Mouse (Mus musculus) G1E (cell line): Measurements from ENCODE around the gene Pfdn4. TPM values are rescaled to one million over a fixed set of nuclear protein-coding genes. Genes with fewer than 3 reads are reported as not detected.
A peak's percentile ranks its signal among the peaks of the same experiment; 100 is the strongest.
"Not testable (repeated sequence)": the region's sequence is repeated elsewhere in the genome, so short reads cannot be mapped to it uniquely, and the experiment has no call there.

ENCODE experiments used
- ATAC-seq: 2 replicates; pipeline ENCODE4 v1.8.0; 2016; ENCODE audit warnings: mild to moderate bottlenecking; ENCODE audit not compliant: insufficient number of reproducible peaks, poor library complexity, low FRiP score, severe bottlenecking; ENCODE audit errors: extremely low read depth
- DNase-seq: peaks from one replicate; pipeline ENCODE4 v3.0.0; 2012; ENCODE audit warnings: low spot score
- H3K27me3 ChIP-seq: 2 replicates; pipeline ENCODE4 v1.6.1; 2012; ENCODE audit warnings: mild to moderate bottlenecking, low read length, inconsistent platforms; ENCODE audit not compliant: insufficient read depth
- H3K36me3 ChIP-seq: replicated peaks from 2 replicates; pipeline ENCODE3; 2012; ENCODE audit warnings: mild to moderate bottlenecking, inconsistent platforms
- H3K4me1 ChIP-seq: 2 replicates; pipeline ENCODE4 v1.6.1; 2012; ENCODE audit warnings: low read depth, low read length, inconsistent platforms, mixed read lengths; ENCODE audit not compliant: insufficient read depth
- H3K4me3 ChIP-seq: 2 replicates; pipeline ENCODE4 v1.5.1; 2012; ENCODE audit warnings: low read depth, mild to moderate bottlenecking, inconsistent platforms, low read length, moderate library complexity, mixed read lengths
- H3K9me3 ChIP-seq: replicated peaks from 2 replicates; pipeline ENCODE4 v1.6.1; 2012; ENCODE audit warnings: inconsistent platforms
- CTCF ChIP-seq: IDR thresholded peaks from 2 replicates; pipeline ENCODE4 v1.5.1; 2012; ENCODE audit warnings: low read depth, low read length, inconsistent platforms, mixed read lengths
- GATA1 ChIP-seq: IDR thresholded peaks from 2 replicates; pipeline ENCODE4 v1.6.1; 2012; ENCODE audit warnings: borderline replicate concordance, low read length, inconsistent platforms, mixed read lengths
- GATA2 ChIP-seq: IDR thresholded peaks from 2 replicates; pipeline ENCODE4 v1.6.1; 2012; ENCODE audit warnings: low read depth, low read length, inconsistent platforms, borderline replicate concordance
- POLR2AphosphoS5 ChIP-seq: IDR thresholded peaks from 2 replicates; pipeline ENCODE4 v1.6.1; 2012; ENCODE audit warnings: low read depth, low read length, inconsistent platforms; ENCODE audit not compliant: insufficient replicate concordance
- TAL1 ChIP-seq: conservative IDR thresholded peaks from 2 replicates; pipeline ENCODE4 v1.6.1; 2012; ENCODE audit warnings: low read depth, low read length, inconsistent platforms, mixed read lengths
- polyA plus RNA-seq: library from polyadenylated mRNA; stranded (reverse); fragments of >175 nt; gene quantifications from 2 replicates; pipeline ENCODE4 v1.2.3, GENCODE M21; 2012
- total RNA-seq, 2 experiments: library from RNA; stranded (forward) in 1 of 2; stranded (reverse) in 1 of 2; fragments of 200-1000 nt in 1 of 2; fragments of >200 nt in 1 of 2; fragmentation: Nextera tagmentation in 1 of 2; gene quantifications; 2 replicates each; pipeline ENCODE4 v1.2.3; 2014 to 2017

Pfdn4 gene
- total RNA-seq (2014; fragmentation: Nextera tagmentation) (41.2 and 42.6 TPM in 2 replicates), total RNA-seq (2017) (79.9 and 87.9 TPM in 2 replicates), polyA plus RNA-seq (6.1 and 7.5 TPM in 2 replicates)

GRCm38 (mm10) chr2:170496154-170496930 is at the start of gene Pfdn4:
Gene Pfdn4, plus strand, starts transcription at chr2:170496428.
- ATAC-seq = no peak
- Histone ChIP-seq H3K27me3 (no peaks in the 10 kb centered on the region), H3K9me3 (peaks cover 58% of the 10 kb centered on the region), H3K36me3 (no peaks in the 10 kb centered on the region), H3K4me3 (peak within 1 kb of the TSS; percentile 7; the same call in 1 of the 2 replicates), H3K4me1 (no peaks in the 10 kb centered on the region)
- TF ChIP-seq CTCF (no peak), GATA1 (no peak), POLR2AphosphoS5 (no peak), GATA2 (no peak), TAL1 (no peak)
- DNase-seq = no peak

GRCm38 (mm10) chr2:170446843-170447383 is 49.3 kb upstream of the Pfdn4 start:
- DNase-seq = no peak
- TF ChIP-seq GATA2 (no peak), CTCF (no peak), POLR2AphosphoS5 (no peak), TAL1 (no peak), GATA1 (no peak)
- no peak overlapping the region for H3K4me3 ChIP-seq
- H3K4me1 ChIP-seq = no peaks in the 10 kb centered on the region
- ATAC-seq = no peak
- H3K27me3 ChIP-seq = no peaks in the 10 kb centered on the region
- peaks cover 80% of the 10 kb centered on the region for H3K9me3 ChIP-seq
- no peaks in the 10 kb centered on the region for H3K36me3 ChIP-seq

- ATAC-seq (no peak), DNase-seq (no peak)
- H3K4me3 ChIP-seq = no peak overlapping the region
- peaks cover 83% of the 10 kb centered on the region for H3K9me3 ChIP-seq
- H3K4me1 ChIP-seq = no peaks in the 10 kb centered on the region
- H3K36me3 ChIP-seq = no peaks in the 10 kb centered on the region
- no peak for TF ChIP-seq TAL1
- no peak for TF ChIP-seq GATA2
- TF ChIP-seq CTCF = no peak
- TF ChIP-seq GATA1 = no peak
- no peak for TF ChIP-seq POLR2AphosphoS5
- no peaks in the 10 kb centered on the region for H3K27me3 ChIP-seq
Measured at GRCm38 (mm10) chr2:170447651-170448050, 48.6 kb upstream of the Pfdn4 start.

GRCm38 (mm10) chr2:170450933-170451332 is 45.3 kb upstream of the Pfdn4 start:
- no peaks in the 10 kb centered on the region for H3K27me3 ChIP-seq
- H3K4me3 ChIP-seq = no peak overlapping the region
- TF ChIP-seq CTCF = no peak
- no peak for TF ChIP-seq POLR2AphosphoS5
- TF ChIP-seq GATA1 = no peak
- TF ChIP-seq GATA2 = no peak
- no peak for TF ChIP-seq TAL1
- DNase-seq = no peak
- H3K9me3 ChIP-seq = peaks cover 73% of the 10 kb centered on the region
- no peaks in the 10 kb centered on the region for H3K36me3 ChIP-seq
- ATAC-seq = no peak
- H3K4me1 ChIP-seq = no peaks in the 10 kb centered on the region

GRCm38 (mm10) chr2:170453809-170454208 is 42.4 kb upstream of the Pfdn4 start:
- H3K36me3 ChIP-seq, ATAC-seq, H3K4me1 ChIP-seq, DNase-seq, H3K27me3 ChIP-seq, H3K4me3 ChIP-seq: not testable (repeated sequence)
- H3K9me3 ChIP-seq = peaks cover 70% of the 10 kb centered on the region

- no peaks in the 10 kb centered on the region for H3K27me3 ChIP-seq
- H3K4me3 ChIP-seq = no peak overlapping the region
- H3K36me3 ChIP-seq = no peaks in the 10 kb centered on the region
- DNase-seq (no peak), ATAC-seq (no peak)
- peaks cover 69% of the 10 kb centered on the region for H3K9me3 ChIP-seq
- no peaks in the 10 kb centered on the region for H3K4me1 ChIP-seq
- TF ChIP-seq POLR2AphosphoS5 (no peak), TAL1 (no peak), GATA1 (no peak), CTCF (no peak), GATA2 (no peak)
Measured at GRCm38 (mm10) chr2:170459183-170459582, 37.0 kb upstream of the Pfdn4 start.

- no peak for DNase-seq
- Histone ChIP-seq H3K4me3 (no peak overlapping the region), H3K36me3 (no peaks in the 10 kb centered on the region), H3K27me3 (no peaks in the 10 kb centered on the region), H3K9me3 (peaks cover 69% of the 10 kb centered on the region), H3K4me1 (no peaks in the 10 kb centered on the region)
- ATAC-seq = no peak
- TF ChIP-seq GATA1 (no peak), POLR2AphosphoS5 (no peak), GATA2 (no peak), CTCF (no peak), TAL1 (no peak)
Measured at GRCm38 (mm10) chr2:170459805-170460204, 36.4 kb upstream of the Pfdn4 start.
